In the genomic region with DNA sequence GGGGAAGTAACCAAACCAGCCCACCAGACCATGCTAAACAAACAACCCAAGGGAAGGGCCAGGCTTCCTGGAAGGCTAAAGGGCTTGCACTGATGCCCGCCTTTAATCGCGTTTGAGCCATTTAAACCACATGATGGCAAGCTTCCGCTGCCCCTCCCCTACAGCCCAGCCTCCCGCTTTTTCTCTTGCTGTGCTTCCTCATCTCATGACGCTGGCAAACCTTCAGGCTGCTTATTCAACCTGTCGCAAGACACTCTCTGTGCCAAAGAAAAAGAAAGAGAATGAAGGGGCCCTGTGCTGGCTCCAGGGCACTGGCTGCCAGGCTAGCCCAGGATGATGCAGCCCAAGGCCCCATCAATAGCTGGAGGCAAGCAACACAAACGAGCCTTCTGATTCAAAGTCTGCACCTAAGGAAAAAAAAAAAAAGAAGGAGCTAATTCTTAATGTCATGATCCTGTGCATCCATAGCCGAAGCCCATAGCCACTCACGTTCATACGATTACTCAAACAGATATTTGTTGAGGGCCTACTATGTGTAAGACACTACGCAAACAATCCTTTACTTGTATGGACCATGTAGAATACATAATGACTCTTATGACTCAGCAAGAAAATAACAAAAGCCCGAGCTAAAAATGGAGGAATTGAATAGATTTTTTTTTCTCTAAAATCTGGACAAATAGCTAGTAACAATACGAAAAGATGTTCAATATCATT, we compare ENCODE assay signal across 8 mouse cellular contexts.
DNase-seq lines count a peak whose midpoint lies in the region; ATAC-seq and TF ChIP-seq lines count a peak whose summit lies in the region.

No protein-coding gene starts in this region.

- no peaks in the 10 kb centered on the region for H3K9me3 ChIP-seq in forebrain, embryonic 15.5 days
- no peaks in the 10 kb centered on the region for H3K9me3 ChIP-seq in forebrain, embryonic 11.5 days (ENCODE audit: control insufficient read depth, low read length)
- H3K9me3 ChIP-seq in liver, postnatal 0 days (ENCODE audit: low read length) = no peaks in the 10 kb centered on the region

- no peak for TF ChIP-seq CTCF in liver, postnatal 0 days (IDR thresholded peaks at IDR 0.05; ENCODE audit: low read depth)

- H3K27ac ChIP-seq in forebrain, embryonic 15.5 days (replicated peaks) = no peak overlapping the region
- H3K27ac ChIP-seq in forebrain, embryonic 11.5 days (ENCODE audit: low read depth, low read length) = no peak overlapping the region
- H3K27ac ChIP-seq in liver, postnatal 0 days (ENCODE audit: low read depth) = peak overlapping the region; percentile 75

- peak; percentile 59 for ATAC-seq in forebrain, embryonic 15.5 days (replicated peaks)
- ATAC-seq in forebrain, embryonic 11.5 days (replicated peaks; ENCODE audit: low FRiP score) = no peak
- peak; percentile 72 to 86 for ATAC-seq in hematopoietic stem cell, adult 5-6 weeks (replicated peaks in 1 of 2; ENCODE audit: insufficient read depth in 1 of 2, low FRiP score in 2 of 2, low TSS enrichment in 1 of 2, low read depth in 1 of 2, poor library complexity in 2 of 2, severe bottlenecking in 2 of 2)
- no peak for ATAC-seq in liver, postnatal 0 days

- no peak for TF ChIP-seq EP300 in liver, postnatal 0 days (IDR thresholded peaks at IDR 0.05; ENCODE audit: low read depth)

- H3K36me3 ChIP-seq in forebrain, embryonic 15.5 days = no peaks in the 10 kb centered on the region
- H3K36me3 ChIP-seq in forebrain, embryonic 11.5 days (ENCODE audit: control insufficient read depth, insufficient read depth, low read length) = no peaks in the 10 kb centered on the region
- no peaks in the 10 kb centered on the region for H3K36me3 ChIP-seq in liver, postnatal 0 days (replicated peaks; ENCODE audit: insufficient read depth, low read length)

- H3K27me3 ChIP-seq in forebrain, embryonic 15.5 days = no peaks in the 10 kb centered on the region
- H3K27me3 ChIP-seq in forebrain, embryonic 11.5 days (ENCODE audit: control insufficient read depth, insufficient read depth, low read length) = no peaks in the 10 kb centered on the region
- H3K27me3 ChIP-seq in liver, postnatal 0 days (ENCODE audit: insufficient read depth, low read length) = no peaks in the 10 kb centered on the region

- H3K4me1 ChIP-seq in forebrain, embryonic 15.5 days = peaks cover 3% of the 10 kb centered on the region
- H3K4me1 ChIP-seq in forebrain, embryonic 11.5 days (replicated peaks; ENCODE audit: control insufficient read depth, insufficient read depth, low read length) = no peaks in the 10 kb centered on the region
- peaks cover 14% of the 10 kb centered on the region for H3K4me1 ChIP-seq in liver, postnatal 0 days (ENCODE audit: insufficient read depth)

- no peak overlapping the region for H3K4me3 ChIP-seq in forebrain, embryonic 15.5 days
- no peak overlapping the region for H3K4me3 ChIP-seq in forebrain, embryonic 11.5 days (ENCODE audit: low read depth, low read length)
- no peak overlapping the region for H3K4me3 ChIP-seq in liver, postnatal 0 days (ENCODE audit: low read depth, low read length)

- WGBS in forebrain, embryonic 15.5 days = 46% methylated on average over 14 of the region's 14 CpGs
- 61% methylated on average over 14 of the region's 14 CpGs for WGBS in forebrain, embryonic 11.5 days
- WGBS in liver, postnatal 0 days (ENCODE audit: insufficient replicate concordance) = 42% methylated on average over 14 of the region's 14 CpGs

- no peak for DNase-seq in forebrain, embryonic 11.5 days (ENCODE audit: low spot score)
- DNase-seq in right cerebral cortex, postnatal 4 days = peak; percentile 17
- DNase-seq in right cerebral cortex, postnatal 14 days = no peak
- DNase-seq in liver, postnatal 0 days = peak; percentile 60
- peak; percentile 78 to 82 for DNase-seq in spleen, postnatal 36 days (ENCODE audit: low spot score in 2 of 2)
- no peak for DNase-seq in yolk sac, embryonic 10.5 days (ENCODE audit: low spot score)

- no peak overlapping the region for H3K4me2 ChIP-seq in forebrain, embryonic 15.5 days (replicated peaks)
- H3K4me2 ChIP-seq in forebrain, embryonic 11.5 days (ENCODE audit: low read depth, low read length, severe bottlenecking) = no peak overlapping the region
- H3K4me2 ChIP-seq in liver, postnatal 0 days (ENCODE audit: low read depth, low read length) = peak overlapping the region; percentile 50

- H3K9ac ChIP-seq in forebrain, embryonic 15.5 days (replicated peaks) = no peak overlapping the region
- H3K9ac ChIP-seq in forebrain, embryonic 11.5 days (ENCODE audit: low read length) = no peak overlapping the region
- H3K9ac ChIP-seq in liver, postnatal 0 days (replicated peaks) = no peak overlapping the region

Comparison
In these comparisons a context has a peak if more than half of its experiments do, and no peak if none do; other contexts are left out.
1. ATAC-seq: peak in forebrain, embryonic 15.5 days (single experiment) and hematopoietic stem cell, adult 5-6 weeks (2 of 2); none in forebrain, embryonic 11.5 days (single experiment) and liver, postnatal 0 days (single experiment).
2. DNase-seq: peak in right cerebral cortex, postnatal 4 days (single experiment), liver, postnatal 0 days (single experiment) and spleen, postnatal 36 days (2 of 2); none in forebrain, embryonic 11.5 days (single experiment), right cerebral cortex, postnatal 14 days (single experiment) and yolk sac, embryonic 10.5 days (single experiment).